Mouse (Mus musculus): ENCODE results near the gene Sec16b. TPM values are rescaled to one million over a fixed set of nuclear protein-coding genes. Genes with fewer than 3 reads are reported as not detected.

Sec16b gene
- polyA plus RNA-seq, 1 experiment from 2014 or later = 0.79 TPM

DNA sequence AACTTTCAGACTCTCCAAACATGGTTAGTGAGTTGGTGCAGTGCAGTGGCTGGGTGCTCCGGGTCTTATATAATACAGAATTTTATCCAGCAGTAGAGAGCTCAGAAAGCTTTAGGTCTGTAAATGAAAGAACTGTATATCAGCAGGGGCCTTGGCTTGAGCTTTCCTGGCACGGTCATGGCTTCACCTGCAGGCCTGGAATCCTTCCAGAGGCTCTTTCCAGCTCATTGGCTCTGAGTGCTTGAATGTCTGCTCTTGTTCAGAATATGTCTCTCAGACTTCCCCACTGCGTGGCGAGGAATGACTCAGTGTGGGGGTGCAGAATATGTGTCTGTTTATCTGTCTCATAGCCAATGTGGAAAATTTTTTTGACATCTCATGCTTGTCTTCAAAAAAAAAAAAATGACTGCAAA, 11.6 kb downstream of the Sec16b start:
- no peak for DNase-seq (ENCODE audit: low spot score)
- Histone ChIP-seq H3K9me3 (replicated peaks) (no peaks in the 10 kb centered on the region), H3K36me3 (no peaks in the 10 kb centered on the region), H3K4me3 (no peak overlapping the region), H3K4me1 (no peaks in the 10 kb centered on the region), H3K27me3 (ENCODE audit: low read depth, poor library complexity, severe bottlenecking) (no peaks in the 10 kb centered on the region; the same call in 1 of the 2 replicates), H3K27ac (no peak overlapping the region)
- 83% methylated on average over 4 of the region's 4 CpGs for WGBS

DNA sequence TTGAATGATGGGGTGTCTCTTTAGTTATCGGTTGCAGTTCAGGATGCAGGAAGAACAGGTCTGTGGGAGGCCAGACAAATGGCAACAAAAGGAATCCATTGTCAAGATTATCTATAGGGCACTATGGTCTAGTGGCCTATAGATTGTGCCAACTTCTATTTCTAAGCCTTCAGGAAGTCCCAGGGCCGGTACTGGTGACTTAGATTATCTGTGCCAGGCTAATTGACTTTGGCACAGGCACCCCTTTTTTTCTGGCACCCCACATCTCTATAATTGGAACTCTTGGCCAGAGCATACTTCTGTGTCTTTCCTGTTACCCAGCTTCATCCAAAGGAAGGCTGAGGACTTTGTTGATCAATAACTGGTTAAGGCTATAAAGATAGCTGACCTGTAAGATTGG, 12.9 kb downstream of the Sec16b start:
- no peaks in the 10 kb centered on the region for H3K4me1 ChIP-seq
- no peak overlapping the region for H3K4me3 ChIP-seq
- H3K27ac ChIP-seq = no peak overlapping the region
- no peak for DNase-seq (ENCODE audit: low spot score)
- H3K9me3 ChIP-seq (replicated peaks) = no peaks in the 10 kb centered on the region
- no peaks in the 10 kb centered on the region for H3K36me3 ChIP-seq
- WGBS = 90% methylated on average over 2 of the region's 2 CpGs
- no peaks in the 10 kb centered on the region; the same call in 1 of the 2 replicates for H3K27me3 ChIP-seq (ENCODE audit: low read depth, poor library complexity, severe bottlenecking)

DNA sequence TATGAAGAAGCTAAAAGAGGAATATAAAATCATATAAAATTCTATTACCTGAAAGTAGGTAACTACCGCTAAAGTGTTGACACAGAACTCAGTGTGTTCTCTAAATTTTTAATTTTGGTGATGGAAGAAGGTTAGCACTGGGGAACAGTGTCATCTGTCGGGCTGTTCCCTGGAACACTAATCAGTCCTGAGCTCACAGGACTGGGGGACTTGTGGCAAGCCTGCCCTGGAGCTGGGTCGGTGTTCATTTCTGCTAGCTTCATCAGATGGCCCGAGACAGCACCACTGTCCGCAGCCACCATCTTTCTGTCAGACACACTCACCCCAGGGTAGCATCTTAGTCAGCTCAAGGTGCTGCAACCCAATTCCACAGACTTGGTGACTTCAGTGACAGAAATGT, 15.8 kb downstream of the Sec16b start:
- no peaks in the 10 kb centered on the region for H3K36me3 ChIP-seq
- no peaks in the 10 kb centered on the region for H3K4me1 ChIP-seq
- no peak overlapping the region for H3K27ac ChIP-seq
- no peaks in the 10 kb centered on the region for H3K9me3 ChIP-seq (replicated peaks)
- no peaks in the 10 kb centered on the region; the same call in 1 of the 2 replicates for H3K27me3 ChIP-seq (ENCODE audit: low read depth, poor library complexity, severe bottlenecking)
- H3K4me3 ChIP-seq = no peak overlapping the region
- WGBS = 86% methylated on average over 5 of the region's 5 CpGs
- no peak for DNase-seq (ENCODE audit: low spot score)

- Histone ChIP-seq H3K27ac (no peak overlapping the region), H3K36me3 (no peaks in the 10 kb centered on the region), H3K4me1 (no peaks in the 10 kb centered on the region), H3K27me3 (ENCODE audit: low read depth, poor library complexity, severe bottlenecking) (no peaks in the 10 kb centered on the region; the same call in 1 of the 2 replicates), H3K9me3 (replicated peaks) (no peaks in the 10 kb centered on the region), H3K4me3 (no peak overlapping the region)
- 91% methylated on average over 7 of the region's 7 CpGs for WGBS
- no peak for DNase-seq (ENCODE audit: low spot score)
Observed at GRCm38 (mm10) chr1:157524775-157525174, 18.2 kb downstream of the Sec16b start.

GRCm38 (mm10) chr1:157525692-157526354, 19.3 kb downstream of the Sec16b start:
- H3K27ac ChIP-seq = no peak overlapping the region
- H3K9me3 ChIP-seq (replicated peaks) = no peaks in the 10 kb centered on the region
- 91% methylated on average over 16 of the region's 16 CpGs for WGBS
- no peak for DNase-seq (ENCODE audit: low spot score)
- H3K4me3 ChIP-seq = no peak overlapping the region
- H3K27me3 ChIP-seq (ENCODE audit: low read depth, poor library complexity, severe bottlenecking) = no peaks in the 10 kb centered on the region; the same call in 1 of the 2 replicates
- no peaks in the 10 kb centered on the region for H3K36me3 ChIP-seq
- H3K4me1 ChIP-seq = no peaks in the 10 kb centered on the region

- Histone ChIP-seq H3K4me1 (no peaks in the 10 kb centered on the region), H3K4me3 (no peak overlapping the region), H3K9me3 (replicated peaks) (no peaks in the 10 kb centered on the region), H3K27ac (no peak overlapping the region), H3K27me3 (ENCODE audit: low read depth, poor library complexity, severe bottlenecking) (no peaks in the 10 kb centered on the region), H3K36me3 (no peaks in the 10 kb centered on the region)
- 83% methylated on average over 5 of the region's 5 CpGs for WGBS
- DNase-seq (ENCODE audit: low spot score) = no peak
Observed at GRCm38 (mm10) chr1:157526625-157527024, 20.1 kb downstream of the Sec16b start.

DNA sequence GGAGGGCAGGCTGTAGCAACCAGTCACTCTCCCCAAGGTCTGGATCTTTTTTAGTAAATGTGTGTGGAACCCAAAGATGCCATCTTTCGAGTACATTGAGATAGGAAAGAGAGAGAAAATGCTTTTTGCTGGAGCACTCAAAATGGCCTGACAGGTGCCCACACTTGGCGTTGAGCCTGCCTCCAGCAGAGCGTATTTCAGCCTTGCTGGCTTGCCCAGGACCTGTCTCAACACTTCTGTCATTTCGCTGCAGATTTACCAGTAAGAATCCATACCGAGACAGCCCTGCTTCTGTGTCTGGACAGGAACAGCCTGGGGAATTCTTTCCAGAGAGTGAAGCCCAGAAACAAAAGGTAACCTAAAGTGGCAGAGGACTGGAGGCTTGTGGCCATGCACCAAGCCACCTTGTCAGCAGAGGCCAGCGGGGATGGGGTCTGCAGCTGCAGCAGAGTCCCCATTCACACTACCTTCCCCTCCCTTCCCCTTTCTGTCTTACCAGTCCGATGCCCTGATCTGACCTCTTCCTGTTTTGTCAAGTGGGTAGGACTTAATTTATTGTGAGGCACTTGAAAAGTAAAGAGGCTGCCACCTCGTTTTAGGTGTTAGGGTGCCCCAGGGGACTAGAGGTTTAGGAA, 26.4 kb downstream of the Sec16b start:
- no peaks in the 10 kb centered on the region for H3K9me3 ChIP-seq (replicated peaks)

DNA sequence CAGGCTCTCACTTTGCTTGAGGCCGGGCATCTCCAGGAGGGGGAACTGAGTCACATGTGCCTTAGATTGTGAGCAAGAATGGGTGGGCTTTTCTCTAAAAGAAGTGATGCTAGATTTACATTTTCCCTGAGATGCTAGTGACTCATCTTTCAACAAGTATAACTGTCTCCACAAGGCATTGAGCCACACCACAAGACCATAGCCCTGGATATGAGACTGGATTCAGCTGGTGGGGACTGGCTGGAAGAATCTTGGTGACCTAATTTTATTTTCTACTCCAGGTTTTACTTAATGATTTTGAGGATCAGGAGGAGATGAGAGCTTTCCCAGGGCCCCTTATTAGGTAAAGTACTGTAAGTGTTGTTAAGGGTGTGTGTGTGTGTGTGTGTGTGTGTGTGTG, 29.0 kb downstream of the Sec16b start:
- Histone ChIP-seq H3K4me3 (no peak overlapping the region), H3K27ac (no peak overlapping the region; the same call in 1 of the 2 replicates), H3K36me3 (no peaks in the 10 kb centered on the region), H3K9me3 (replicated peaks) (no peaks in the 10 kb centered on the region), H3K27me3 (ENCODE audit: low read depth, poor library complexity, severe bottlenecking) (no peaks in the 10 kb centered on the region), H3K4me1 (peaks cover 15% of the 10 kb centered on the region)
- DNase-seq (ENCODE audit: low spot score) = no peak
- WGBS = 89% methylated on average over 1 of the region's 1 CpGs

More for the DNA sequence above, 26.4 kb downstream of the Sec16b start:
- DNase-seq (ENCODE audit: low spot score) = no peak
- no peaks in the 10 kb centered on the region for H3K27me3 ChIP-seq (ENCODE audit: low read depth, poor library complexity, severe bottlenecking)
- H3K4me3 ChIP-seq = no peak overlapping the region
- no peaks in the 10 kb centered on the region for H3K36me3 ChIP-seq
- H3K4me1 ChIP-seq = peaks cover 15% of the 10 kb centered on the region
- 51% methylated on average over 8 of the region's 8 CpGs for WGBS
- no peak overlapping the region for H3K27ac ChIP-seq

DNA sequence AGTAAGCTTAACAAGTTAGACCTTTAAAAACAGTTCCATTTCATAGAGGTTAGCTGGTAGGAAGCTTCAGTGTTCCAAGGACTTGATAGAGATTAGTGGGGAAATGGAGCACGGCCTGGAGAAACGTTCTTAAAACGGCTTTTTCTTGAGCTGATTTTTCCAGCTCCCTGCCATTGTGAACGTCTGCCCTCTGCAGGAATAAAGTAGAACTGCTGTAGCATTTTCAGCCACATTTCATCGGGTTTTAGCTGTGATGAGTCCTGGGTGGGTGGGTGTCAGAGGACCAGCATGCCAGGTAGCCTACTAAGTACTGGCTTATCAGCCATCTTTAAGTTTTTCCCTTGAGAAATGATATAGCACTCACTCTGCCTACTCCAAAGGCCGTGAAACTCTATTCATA, 29.9 kb downstream of the Sec16b start:
- DNase-seq (ENCODE audit: low spot score) = peak; percentile 56
- Histone ChIP-seq H3K36me3 (no peaks in the 10 kb centered on the region), H3K4me1 (peaks cover 15% of the 10 kb centered on the region), H3K27ac (no peak overlapping the region), H3K27me3 (ENCODE audit: low read depth, poor library complexity, severe bottlenecking) (no peaks in the 10 kb centered on the region), H3K4me3 (no peak overlapping the region), H3K9me3 (replicated peaks) (no peaks in the 10 kb centered on the region)
- WGBS = 15% methylated on average over 6 of the region's 6 CpGs

GRCm38 (mm10) chr1:157537636-157538035, 31.1 kb downstream of the Sec16b start:
- no peak overlapping the region for H3K4me3 ChIP-seq
- H3K36me3 ChIP-seq = no peaks in the 10 kb centered on the region
- 85% methylated on average over 5 of the region's 5 CpGs for WGBS
- no peaks in the 10 kb centered on the region for H3K9me3 ChIP-seq (replicated peaks)
- H3K4me1 ChIP-seq = peaks cover 14% of the 10 kb centered on the region
- DNase-seq (ENCODE audit: low spot score) = no peak
- no peaks in the 10 kb centered on the region for H3K27me3 ChIP-seq (ENCODE audit: low read depth, poor library complexity, severe bottlenecking)
- no peak overlapping the region for H3K27ac ChIP-seq

DNA sequence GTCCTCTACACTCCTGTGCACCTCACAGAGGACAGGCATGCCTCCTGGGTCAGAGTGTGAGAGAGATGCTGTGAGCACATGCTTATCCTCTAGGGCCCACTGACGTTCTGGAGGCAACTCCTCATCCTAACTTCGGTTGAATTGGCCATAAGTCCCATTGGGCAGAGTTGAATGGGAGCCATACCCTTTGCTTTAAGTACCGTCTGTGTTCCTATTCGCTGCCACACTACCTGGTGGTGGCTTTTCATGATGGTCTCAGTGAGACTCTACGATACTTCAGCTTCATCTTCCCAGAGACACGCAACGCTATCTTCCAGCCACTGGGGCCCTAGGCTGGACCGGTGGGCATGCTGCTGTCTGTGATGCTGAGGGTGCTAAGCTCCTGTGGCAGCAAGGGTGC, 38.5 kb downstream of the Sec16b start:
- no peaks in the 10 kb centered on the region for H3K4me1 ChIP-seq
- DNase-seq (ENCODE audit: low spot score) = no peak
- no peaks in the 10 kb centered on the region for H3K27me3 ChIP-seq (ENCODE audit: low read depth, poor library complexity, severe bottlenecking)
- no peak overlapping the region for H3K27ac ChIP-seq
- no peak overlapping the region for H3K4me3 ChIP-seq
- no peaks in the 10 kb centered on the region for H3K9me3 ChIP-seq (replicated peaks)
- no peaks in the 10 kb centered on the region for H3K36me3 ChIP-seq
- 95% methylated on average over 8 of the region's 8 CpGs for WGBS

DNA sequence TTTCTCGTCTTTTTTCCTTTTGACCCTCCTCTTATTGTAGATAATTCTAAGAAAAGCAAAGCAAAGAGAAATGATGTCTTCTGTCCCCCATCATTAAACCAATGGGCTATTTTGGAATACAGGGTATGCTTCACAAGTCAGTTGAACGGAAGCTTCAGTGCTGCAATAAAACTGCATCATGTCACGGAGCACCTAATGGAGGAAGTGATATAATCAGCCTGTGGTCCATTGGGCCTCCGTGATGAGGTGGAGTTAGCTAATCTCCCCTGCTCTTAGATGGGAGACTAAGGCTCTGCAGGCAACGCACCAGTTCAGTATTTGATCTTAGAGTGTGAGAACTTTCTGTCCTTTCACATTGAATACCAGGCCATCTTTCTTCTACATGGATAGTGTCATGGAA, 41.1 kb downstream of the Sec16b start:
- Histone ChIP-seq H3K27me3 (ENCODE audit: low read depth, poor library complexity, severe bottlenecking) (no peaks in the 10 kb centered on the region), H3K4me3 (no peak overlapping the region), H3K4me1 (no peaks in the 10 kb centered on the region), H3K36me3 (no peaks in the 10 kb centered on the region), H3K27ac (no peak overlapping the region), H3K9me3 (replicated peaks) (no peaks in the 10 kb centered on the region)
- WGBS = 81% methylated on average over 5 of the region's 5 CpGs
- DNase-seq (ENCODE audit: low spot score) = no peak

DNA sequence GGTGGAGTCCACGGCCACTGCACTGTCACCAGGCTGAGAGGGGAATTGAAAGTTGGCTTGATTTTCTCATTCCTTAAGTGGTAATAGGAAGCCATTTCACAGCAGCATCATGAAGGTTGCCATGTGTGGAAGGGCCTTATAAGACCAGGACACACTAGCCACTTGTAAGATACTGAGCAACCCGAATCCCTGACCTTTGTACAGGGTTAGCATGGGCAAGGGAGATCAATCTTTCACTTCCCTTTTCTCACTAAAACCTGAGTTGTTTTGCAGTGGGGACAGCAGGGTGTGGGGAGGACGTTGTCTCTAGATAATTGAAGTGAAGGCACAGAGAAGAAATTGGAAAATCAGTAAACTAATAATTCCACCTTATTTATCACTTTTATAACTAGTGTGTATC, 43.2 kb downstream of the Sec16b start:
- Histone ChIP-seq H3K27me3 (ENCODE audit: low read depth, poor library complexity, severe bottlenecking) (peaks cover 13% of the 10 kb centered on the region), H3K9me3 (replicated peaks) (no peaks in the 10 kb centered on the region), H3K27ac (no peak overlapping the region), H3K36me3 (no peaks in the 10 kb centered on the region), H3K4me1 (peaks cover 6% of the 10 kb centered on the region), H3K4me3 (no peak overlapping the region)
- DNase-seq (ENCODE audit: low spot score) = no peak
- WGBS = 72% methylated on average over 3 of the region's 3 CpGs

Data from limb, embryonic 10.5 days (tissue).